Mouse (Mus musculus) lung, postnatal 4 days (tissue): ENCODE data around the gene Dio3.

Experiments
- DNase-seq, 2 experiments: peaks; one replicate each; pipeline ENCODE4 v3.0.0; 2021

Gene Dio3

GRCm38 (mm10) chr12:110278853-110279252 is at the start of gene Dio3:
Gene Dio3 (plus strand): TSS chr12:110279068.
- DNase-seq: peak; percentile 58 to 78

GRCm38 (mm10) chr12:110230296-110230695 is 48.6 kb upstream of the Dio3 start:
- DNase-seq: no peak

- DNase-seq: no peak
These were observed 48.1 kb upstream of the Dio3 start for GRCm38 (mm10) chr12:110230767-110231166.

- no peak for DNase-seq
These were observed 46.9 kb upstream of the Dio3 start for GRCm38 (mm10) chr12:110231709-110232600.

GRCm38 (mm10) chr12:110235908-110236307 is 43.0 kb upstream of the Dio3 start:
- DNase-seq: no peak

- no peak for DNase-seq
These were observed 41.8 kb upstream of the Dio3 start for GRCm38 (mm10) chr12:110237046-110237445.

- no peak for DNase-seq
These were observed 39.5 kb upstream of the Dio3 start for GRCm38 (mm10) chr12:110239358-110239757.

- DNase-seq: no peak
These were observed 34.3 kb upstream of the Dio3 start for GRCm38 (mm10) chr12:110244581-110244980.

- DNase-seq: no peak
These were observed 33.4 kb upstream of the Dio3 start for GRCm38 (mm10) chr12:110245461-110245860.

GRCm38 (mm10) chr12:110252163-110252575 is 26.7 kb upstream of the Dio3 start:
- DNase-seq: no peak

GRCm38 (mm10) chr12:110255731-110256130 is 23.1 kb upstream of the Dio3 start:
- DNase-seq: no peak

- DNase-seq: no peak
These were observed 22.2 kb upstream of the Dio3 start for GRCm38 (mm10) chr12:110256478-110257220.

GRCm38 (mm10) chr12:110268226-110268625 is 10.6 kb upstream of the Dio3 start:
- no peak for DNase-seq

GRCm38 (mm10) chr12:110269686-110270085 is 9.2 kb upstream of the Dio3 start:
- DNase-seq: no peak

- DNase-seq: no peak
These were observed 2.8 kb upstream of the Dio3 start for GRCm38 (mm10) chr12:110276034-110276433.

GRCm38 (mm10) chr12:110277259-110277964 is 1.5 kb upstream of the Dio3 start:
- DNase-seq: no peak

GRCm38 (mm10) chr12:110277965-110278307 is 932 bp upstream of the Dio3 start:
- peak; percentile 37 to 46 for DNase-seq

GRCm38 (mm10) chr12:110280373-110280772 is 1.5 kb downstream of the Dio3 start:
- DNase-seq: no peak

- DNase-seq: no peak
These were observed 4.9 kb downstream of the Dio3 start for GRCm38 (mm10) chr12:110283792-110284191.

GRCm38 (mm10) chr12:110292816-110293215 is 13.9 kb downstream of the Dio3 start:
- peak in 1 of 2 experiments; percentile 6 for DNase-seq

- peak in 1 of 2 experiments; percentile 53 for DNase-seq
These were observed 16.0 kb downstream of the Dio3 start for GRCm38 (mm10) chr12:110294891-110295290.

GRCm38 (mm10) chr12:110298653-110299052 is 19.8 kb downstream of the Dio3 start:
- DNase-seq: peak in 1 of 2 experiments; percentile 46

GRCm38 (mm10) chr12:110319696-110320095 is 40.8 kb downstream of the Dio3 start:
- no peak for DNase-seq
